ENCODE assay signal across 9 mouse cellular contexts in genomic region chr7:144583619-144584018, GRCm38 (mm10). TPM values are rescaled to one million over a fixed set of nuclear protein-coding genes. Genes with fewer than 3 reads are reported as not detected.
DNase-seq lines count a peak whose midpoint lies in the region; ATAC-seq and TF ChIP-seq lines count a peak whose summit lies in the region.
"Had no signal": no experiment of that assay in that cellular context is flagged by ENCODE, and none has a peak within 500 bp of the region (broad histone marks: within the 10 kb centered on the region; RNA-seq: fewer than 3 reads in every experiment).

No protein-coding gene starts in this region.

- peaks cover 14% of the 10 kb centered on the region for H3K36me3 ChIP-seq in lung, embryonic 14.5 days (ENCODE audit: insufficient read depth)

- no peaks in the 10 kb centered on the region for H3K4me1 ChIP-seq in lung, embryonic 14.5 days (ENCODE audit: insufficient read depth)

- WGBS in lung, embryonic 14.5 days, result 4% methylated on average over 4 of the region's 4 CpGs

- TF ChIP-seq CTCF in lung, embryonic 14.5 days (IDR thresholded peaks at IDR 0.05; ENCODE audit: low read depth), result peak; percentile 78

- H3K4me3 ChIP-seq in lung, embryonic 14.5 days (ENCODE audit: low read depth, low read length), result no peak overlapping the region

- peak; percentile 26; the same call in 1 of the 2 replicates for ATAC-seq in granulocyte monocyte progenitor cell, adult 5-6 weeks (replicated peaks; ENCODE audit: poor library complexity, severe bottlenecking)
- ATAC-seq in lung, embryonic 14.5 days (ENCODE audit: insufficient read depth), result no peak
- ATAC-seq: Patski had no signal

- H3K9me3 ChIP-seq in lung, embryonic 14.5 days (ENCODE audit: low read depth, low read length), result no peaks in the 10 kb centered on the region

- DNase-seq in cerebellum, adult 11 months, result peak; percentile 38
- DNase-seq in cerebellum, adult 11-12 months, result no peak
- peak; percentile 28 to 46 for DNase-seq in left cerebral cortex, adult 18-20 months (ENCODE audit: low spot score in 2 of 2)
- no peak for DNase-seq in left cerebral cortex, adult 8-10 months (ENCODE audit: low spot score in 2 of 2)
- peak; percentile 37 to 60 for DNase-seq in adrenal gland, postnatal 36 days
- peak; percentile 80 for DNase-seq in lung, embryonic 14.5 days
- peak; percentile 15 for DNase-seq in spleen, adult 12 weeks (ENCODE audit: low spot score)

- no peaks in the 10 kb centered on the region for H3K27me3 ChIP-seq in lung, embryonic 14.5 days (ENCODE audit: insufficient read depth, low read length)
- H3K27me3 ChIP-seq: Patski had no signal

- H3K4me2 ChIP-seq in lung, embryonic 14.5 days, result no peak overlapping the region

- H3K9ac ChIP-seq in lung, embryonic 14.5 days, result no peak overlapping the region

- H3K27ac ChIP-seq in lung, embryonic 14.5 days (ENCODE audit: low read depth), result no peak overlapping the region

RNA-seq across cellular contexts. Expression of gene Fadd, which starts 1.4 kb away (rescaled TPM):
- total RNA-seq in left cerebral cortex, adult 18-20 months (2021), result 1 to 10 TPM; 2.2 to 2.3 TPM
- 1 to 10 TPM; 2.8 to 3.6 (median 3.3) TPM for total RNA-seq in left cerebral cortex, adult 8-10 months (2022)
- 10 to 100 TPM in 1 of 2 experiments, 1 to 10 TPM in 1; 8.9 to 12.9 TPM for total RNA-seq in adrenal gland, postnatal 36 days (2021)
- 8.3 and 13.2 TPM in 2 replicates for total RNA-seq in granulocyte monocyte progenitor cell, adult 5-6 weeks (2014; fragmentation: Nextera tagmentation)
- total RNA-seq in granulocyte monocyte progenitor cell, adult 5-6 weeks (2017), result 6.7 and 8.1 TPM in 2 replicates
- 12.8 and 13.4 TPM in 2 replicates for polyA plus RNA-seq in lung, embryonic 14.5 days (2014; fragmentation: Nextera tagmentation; extraction: Ambion mirVana)

RNA-seq across cellular contexts. Expression of gene Ppfia1, which starts 30.1 kb away (rescaled TPM):
- total RNA-seq in left cerebral cortex, adult 18-20 months (2021), result 10 to 100 TPM; 28.9 to 37.6 TPM
- 10 to 100 TPM; 33.1 to 41.0 (median 36.2) TPM for total RNA-seq in left cerebral cortex, adult 8-10 months (2022)
- total RNA-seq in adrenal gland, postnatal 36 days (2021), result 10 to 100 TPM; 51.4 to 55.7 TPM
- 29.4 and 31.4 TPM in 2 replicates for total RNA-seq in granulocyte monocyte progenitor cell, adult 5-6 weeks (2014; fragmentation: Nextera tagmentation)
- 35.4 and 39.8 TPM in 2 replicates for total RNA-seq in granulocyte monocyte progenitor cell, adult 5-6 weeks (2017)
- polyA plus RNA-seq in lung, embryonic 14.5 days (2014; fragmentation: Nextera tagmentation; extraction: Ambion mirVana), result 42.7 and 47.6 TPM in 2 replicates

Comparison
In these comparisons a context has a peak if more than half of its experiments do, and no peak if none do; other contexts are left out.
1. DNase-seq: peak in cerebellum, adult 11 months (single experiment), left cerebral cortex, adult 18-20 months (2 of 2), adrenal gland, postnatal 36 days (2 of 2), lung, embryonic 14.5 days (single experiment) and spleen, adult 12 weeks (single experiment); none in cerebellum, adult 11-12 months (single experiment) and left cerebral cortex, adult 8-10 months (0 of 2).